Mouse (Mus musculus) heart, embryonic 12.5 days (tissue): Measurements from ENCODE around the gene Gm47791. TPM values are rescaled to one million over a fixed set of nuclear protein-coding genes. Genes with fewer than 3 reads are reported as not detected.

Experiments used
- ATAC-seq: fragments of 200-750 bp; cut with Nextera tagmentation; 2 replicates; pipeline ENCODE4 v1.8.0; 2017; ENCODE audit warnings: moderate TSS enrichment, moderate library complexity; ENCODE audit not compliant: insufficient number of reproducible peaks, low FRiP score
- H3K27ac ChIP-seq: fragments of 300-500 bp; sonication (generic); 2 replicates; pipeline ENCODE4 v1.5.1; 2016; ENCODE audit warnings: mild to moderate bottlenecking, moderate library complexity; ENCODE audit not compliant: poor library complexity, severe bottlenecking
- H3K27me3 ChIP-seq: fragments of 300-500 bp; sonication (generic); replicated peaks from 2 replicates; pipeline ENCODE4 v1.6.1; 2016; ENCODE audit warnings: mild to moderate bottlenecking, moderate library complexity
- H3K36me3 ChIP-seq: fragments of 300-500 bp; sonication (generic); 2 replicates; pipeline ENCODE4 v1.6.1; 2016; ENCODE audit warnings: mild to moderate bottlenecking, moderate library complexity
- H3K4me1 ChIP-seq: fragments of 300-500 bp; sonication (generic); replicated peaks from 2 replicates; pipeline ENCODE4 v1.6.1; 2016; ENCODE audit warnings: mild to moderate bottlenecking
- H3K4me2 ChIP-seq: fragments of 300-500 bp; sonication (generic); 2 replicates; pipeline ENCODE4 v1.6.1; 2016; ENCODE audit warnings: mild to moderate bottlenecking, moderate library complexity
- H3K4me3 ChIP-seq: fragments of 300-500 bp; sonication (generic); 2 replicates; pipeline ENCODE4 v1.5.1; 2016; ENCODE audit warnings: mild to moderate bottlenecking
- H3K9ac ChIP-seq: fragments of 300-500 bp; sonication (generic); 2 replicates; pipeline ENCODE4 v1.6.1; 2016; ENCODE audit warnings: mild to moderate bottlenecking, moderate library complexity
- H3K9me3 ChIP-seq: fragments of 300-500 bp; sonication (generic); replicated peaks from 2 replicates; pipeline ENCODE4 v1.6.1; 2016; ENCODE audit warnings: mild to moderate bottlenecking, moderate library complexity
- WGBS: fragments of 180-500 bp; shearing (Covaris S2); methylation state at CpG from one replicate; pipeline ENCODE4 v1.1.7; 2016; 5-methylcytosine and 5-hydroxymethylcytosine counted together
- polyA plus RNA-seq: library from polyadenylated mRNA; unstranded; fragments of >200 nt; fragmentation: Nextera tagmentation; extraction: Ambion mirVana; gene quantifications from 2 replicates; pipeline ENCODE4 v1.2.1, GENCODE M21; 2016

Gene Gm47791
- polyA plus RNA-seq, 1 experiment from 2014 or later: not detected

DNA sequence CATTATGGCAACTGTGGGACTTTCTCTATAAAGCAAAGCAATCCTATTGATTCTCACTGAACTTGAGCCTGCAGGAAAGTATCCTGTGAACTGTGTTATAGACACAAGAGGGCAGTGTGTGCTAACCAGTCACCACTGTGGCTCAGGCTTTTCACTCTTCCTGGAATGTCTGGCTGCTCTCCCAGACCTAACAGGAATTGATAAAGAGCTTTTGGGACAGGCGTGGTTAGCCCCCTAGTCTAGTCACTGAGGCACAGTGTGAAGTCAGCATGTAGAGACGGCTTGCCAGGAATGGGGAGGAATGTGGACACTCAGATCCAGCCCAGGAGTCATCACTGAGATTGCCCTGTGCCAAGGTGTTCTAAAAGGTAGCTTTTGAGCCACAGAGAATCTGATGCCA is 16.4 kb upstream of the Gm47791 start:
- no peaks in the 10 kb centered on the region for H3K27me3 ChIP-seq

DNA sequence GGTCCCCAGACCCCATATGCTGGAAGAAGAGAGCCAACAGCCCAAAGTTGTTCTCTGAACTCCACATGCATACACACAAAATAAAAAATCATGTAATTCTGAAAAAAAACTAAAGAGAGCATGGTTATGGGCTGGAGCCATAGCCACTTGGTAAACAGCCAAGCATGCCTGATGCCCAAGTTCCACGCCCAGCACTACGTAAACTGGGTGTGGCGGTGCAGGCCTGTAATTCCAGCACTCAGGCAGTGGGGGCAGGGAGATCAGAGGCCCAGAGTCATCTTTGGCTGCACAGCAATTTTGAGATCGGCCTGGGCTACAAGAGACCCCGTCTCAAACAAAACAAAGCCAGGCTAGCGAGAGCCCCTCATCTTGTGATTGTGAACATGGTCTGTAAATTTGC is 14.5 kb upstream of the Gm47791 start:
- peaks cover 9% of the 10 kb centered on the region; the same call in 1 of the 2 replicates for H3K4me1 ChIP-seq
- no peak for ATAC-seq
- WGBS: 68% methylated on average over 6 of the region's 6 CpGs
- no peaks in the 10 kb centered on the region for H3K36me3 ChIP-seq
- H3K27ac ChIP-seq: no peak overlapping the region
- no peak overlapping the region for H3K4me2 ChIP-seq
- no peaks in the 10 kb centered on the region for H3K9me3 ChIP-seq
- H3K9ac ChIP-seq: no peak overlapping the region
- H3K4me3 ChIP-seq: no peak overlapping the region
- no peaks in the 10 kb centered on the region for H3K27me3 ChIP-seq

More for the DNA sequence above, 16.4 kb upstream of the Gm47791 start:
- no peak overlapping the region for H3K27ac ChIP-seq
- ATAC-seq: peak; percentile 79
- no peak overlapping the region for H3K9ac ChIP-seq
- H3K4me3 ChIP-seq: no peak overlapping the region
- H3K9me3 ChIP-seq: no peaks in the 10 kb centered on the region
- H3K4me1 ChIP-seq: peaks cover 9% of the 10 kb centered on the region; the same call in 1 of the 2 replicates
- WGBS: 0% methylated on average over 2 of the region's 2 CpGs
- H3K4me2 ChIP-seq: no peak overlapping the region
- H3K36me3 ChIP-seq: no peaks in the 10 kb centered on the region

DNA sequence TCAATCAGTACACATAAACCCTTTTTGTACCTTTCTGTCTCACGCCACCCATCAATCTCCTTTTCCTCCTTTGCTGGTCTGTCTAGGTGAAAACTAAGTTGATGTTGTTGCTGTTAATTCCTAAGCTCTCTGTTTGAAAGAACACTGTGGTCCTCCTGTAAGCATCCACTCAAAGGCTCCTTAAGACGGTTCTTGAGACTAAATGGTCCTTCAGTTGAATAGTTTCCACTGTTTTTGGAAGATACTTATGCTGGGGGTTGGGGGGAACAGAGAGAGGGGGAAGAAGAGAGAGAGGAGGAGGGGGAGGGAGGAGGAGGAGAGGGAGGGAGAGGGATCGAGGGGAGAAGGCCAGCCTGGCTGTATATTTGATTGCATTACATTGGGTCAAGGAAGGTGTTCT is 12.5 kb upstream of the Gm47791 start:
- peaks cover 9% of the 10 kb centered on the region; the same call in 1 of the 2 replicates for H3K4me1 ChIP-seq
- H3K9ac ChIP-seq: no peak overlapping the region
- H3K4me2 ChIP-seq: no peak overlapping the region
- H3K9me3 ChIP-seq: no peaks in the 10 kb centered on the region
- ATAC-seq: no peak
- 68% methylated on average over 3 of the region's 3 CpGs for WGBS
- H3K4me3 ChIP-seq: no peak overlapping the region
- H3K36me3 ChIP-seq: no peaks in the 10 kb centered on the region
- H3K27me3 ChIP-seq: no peaks in the 10 kb centered on the region
- H3K27ac ChIP-seq: no peak overlapping the region

DNA sequence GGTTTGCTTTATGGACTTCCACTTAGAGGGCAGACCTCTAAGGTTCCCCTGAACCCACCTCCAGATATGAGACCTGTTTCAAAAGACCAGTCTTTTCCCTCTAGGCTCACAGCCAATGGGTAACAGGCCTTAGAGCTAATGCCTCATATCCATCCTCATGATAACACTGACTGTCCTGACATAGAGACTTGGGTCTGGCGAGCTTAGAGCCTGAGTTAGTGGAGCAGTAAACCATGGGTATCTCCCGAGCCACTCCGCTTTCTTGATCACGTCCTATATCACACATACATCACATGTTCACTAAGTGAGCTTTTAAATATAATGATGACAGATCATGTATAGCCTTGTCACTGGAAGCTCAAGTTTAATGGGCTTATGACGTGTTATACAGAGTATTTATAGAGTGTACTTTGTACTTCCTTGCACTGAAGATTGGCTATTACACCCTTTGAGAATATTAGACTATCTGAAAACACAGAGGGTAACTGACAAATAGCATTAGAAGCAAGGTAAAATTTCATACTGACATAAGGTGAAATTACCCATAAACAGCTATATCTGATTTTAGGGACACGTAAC is 8.4 kb upstream of the Gm47791 start:
- no peak overlapping the region for H3K27ac ChIP-seq
- H3K4me3 ChIP-seq: no peak overlapping the region
- WGBS: 79% methylated on average over 6 of the region's 6 CpGs
- ATAC-seq: no peak
- H3K4me2 ChIP-seq: no peak overlapping the region
- H3K27me3 ChIP-seq: no peaks in the 10 kb centered on the region
- no peaks in the 10 kb centered on the region for H3K4me1 ChIP-seq
- no peak overlapping the region for H3K9ac ChIP-seq
- H3K36me3 ChIP-seq: no peaks in the 10 kb centered on the region
- H3K9me3 ChIP-seq: no peaks in the 10 kb centered on the region

DNA sequence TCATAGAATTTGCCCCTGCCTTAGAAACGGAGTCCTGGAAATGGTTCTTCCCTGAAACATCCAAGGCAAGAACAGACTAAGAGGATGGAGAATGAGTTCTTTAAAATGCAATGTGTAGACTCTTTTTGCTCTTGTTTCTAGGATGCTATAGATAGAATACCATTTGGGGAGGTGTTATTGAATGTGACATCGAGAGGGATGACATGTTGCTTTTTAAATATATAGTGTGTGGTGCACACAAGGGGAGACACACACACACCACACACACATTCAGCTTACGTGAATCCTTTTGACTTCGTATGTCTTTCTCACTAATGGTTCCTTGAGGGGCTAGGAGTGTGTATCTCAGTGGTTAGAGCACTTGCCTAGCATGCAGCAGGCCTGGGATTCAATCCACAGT is 4.2 kb upstream of the Gm47791 start:
- Histone ChIP-seq H3K36me3 (no peaks in the 10 kb centered on the region), H3K27me3 (no peaks in the 10 kb centered on the region), H3K4me1 (no peaks in the 10 kb centered on the region; the same call in 1 of the 2 replicates), H3K4me2 (no peak overlapping the region), H3K9ac (no peak overlapping the region), H3K9me3 (no peaks in the 10 kb centered on the region), H3K4me3 (no peak overlapping the region), H3K27ac (no peak overlapping the region)
- ATAC-seq: no peak
- 87% methylated on average over 4 of the region's 4 CpGs for WGBS

DNA sequence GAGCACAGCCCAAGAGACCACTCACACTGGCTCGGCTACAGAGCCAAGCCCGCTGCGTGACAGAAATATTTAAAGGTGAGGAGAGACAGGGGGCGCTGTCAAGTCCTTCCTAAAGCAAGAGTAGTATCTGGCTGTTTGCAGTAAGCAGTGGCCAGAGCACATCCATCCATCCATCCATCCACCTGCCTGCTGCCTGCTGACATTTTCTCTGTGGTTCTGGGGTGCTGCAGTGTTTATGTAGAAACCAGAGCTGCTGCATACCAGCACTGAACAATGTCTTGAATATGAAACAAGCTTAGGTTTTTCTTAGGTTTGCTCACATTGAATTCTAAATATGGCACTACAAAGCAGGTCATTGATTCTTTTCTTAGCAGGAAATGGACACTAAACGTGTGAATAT is 2.2 kb upstream of the Gm47791 start:
- Histone ChIP-seq H3K4me2 (no peak overlapping the region), H3K4me3 (no peak overlapping the region), H3K9ac (no peak overlapping the region), H3K27ac (no peak overlapping the region), H3K9me3 (no peaks in the 10 kb centered on the region), H3K27me3 (no peaks in the 10 kb centered on the region), H3K36me3 (no peaks in the 10 kb centered on the region), H3K4me1 (no peaks in the 10 kb centered on the region; the same call in 1 of the 2 replicates)
- WGBS: 62% methylated on average over 5 of the region's 5 CpGs
- ATAC-seq: no peak

DNA sequence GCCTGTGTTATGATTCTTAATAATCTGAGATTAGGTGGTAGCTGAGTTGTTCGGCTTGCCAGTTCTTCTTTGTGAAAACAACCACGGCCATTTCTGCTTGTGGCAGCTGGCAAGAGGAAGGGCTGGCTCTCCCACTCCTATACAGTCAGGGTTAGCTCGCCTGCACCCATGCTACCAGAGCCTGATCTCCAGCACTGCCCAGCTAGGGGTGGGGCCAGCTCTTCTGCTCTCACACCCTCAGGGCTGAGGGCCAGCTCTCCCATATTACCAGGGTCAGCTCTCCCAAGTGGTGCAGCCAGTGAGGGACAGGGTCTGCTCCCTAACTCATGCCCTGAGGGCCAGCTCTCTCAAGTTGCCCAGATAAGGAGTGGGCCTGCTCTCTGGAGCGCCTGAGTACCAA is 1.4 kb upstream of the Gm47791 start:
- WGBS: 73% methylated on average over 4 of the region's 4 CpGs
- ATAC-seq: no peak
- Histone ChIP-seq H3K9ac (no peak overlapping the region), H3K4me2 (no peak overlapping the region), H3K36me3 (no peaks in the 10 kb centered on the region), H3K27ac (no peak overlapping the region), H3K4me3 (no peak overlapping the region), H3K27me3 (no peaks in the 10 kb centered on the region), H3K9me3 (no peaks in the 10 kb centered on the region), H3K4me1 (no peaks in the 10 kb centered on the region; the same call in 1 of the 2 replicates)

DNA sequence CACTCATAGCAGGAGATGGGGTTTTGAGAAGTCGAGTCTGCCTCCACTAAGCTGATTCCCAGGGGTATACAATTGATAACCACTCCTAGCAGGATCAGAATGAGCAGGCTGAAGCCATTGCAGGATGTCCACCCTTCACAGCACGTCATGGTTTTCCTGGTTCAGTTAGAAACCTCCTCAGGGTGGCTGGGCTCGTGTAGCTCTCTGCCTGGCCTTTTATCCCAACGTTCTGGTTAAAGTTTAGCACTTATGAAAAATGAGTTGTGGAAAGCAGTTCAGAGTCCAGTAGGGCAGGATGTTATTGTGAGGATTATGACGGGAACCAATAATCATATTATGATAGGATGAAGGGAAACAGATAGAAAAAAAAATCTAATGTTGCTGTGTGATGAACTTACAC is 2.8 kb downstream of the Gm47791 start, which contains the start of gene Tm4sf20:
Gene Tm4sf20 (minus strand): TSS at position 193 of the 400 bp plus-strand sequence.
- no peak within 1 kb of the TSS for H3K4me3 ChIP-seq
- peaks cover 5% of the 10 kb centered on the region for H3K4me1 ChIP-seq
- no peak within 1 kb of the TSS for H3K9ac ChIP-seq
- ATAC-seq: no peak
- H3K27ac ChIP-seq: no peak within 1 kb of the TSS
- no peak within 1 kb of the TSS for H3K4me2 ChIP-seq
- H3K27me3 ChIP-seq: no peaks in the 10 kb centered on the region
- no peaks in the 10 kb centered on the region; the same call in 1 of the 2 replicates for H3K36me3 ChIP-seq
- whole genome bisulfite sequencing: 61% methylated on average over 5 of the region's 5 CpGs
- no peaks in the 10 kb centered on the region for H3K9me3 ChIP-seq

DNA sequence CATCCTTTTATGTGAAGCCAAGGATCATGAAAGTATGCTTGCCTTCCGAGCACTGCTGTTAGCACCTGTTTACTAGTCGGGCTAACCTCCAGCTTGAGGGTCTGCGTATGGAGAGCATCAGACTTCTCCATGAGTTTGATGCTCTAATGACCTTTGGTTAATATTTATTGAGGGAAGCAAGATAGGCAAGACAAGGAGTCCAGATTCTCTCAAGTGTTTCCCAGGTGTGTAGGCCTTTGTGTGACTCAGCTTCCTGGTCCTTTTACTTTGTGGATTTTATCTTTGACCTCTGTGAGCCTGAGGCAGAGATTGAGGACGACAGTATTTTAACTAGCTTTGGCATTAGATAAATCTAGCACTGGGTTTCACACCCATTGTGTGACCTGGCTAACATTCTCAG is 4.4 kb downstream of the Gm47791 start:
- Histone ChIP-seq H3K9ac (no peak overlapping the region), H3K4me2 (no peak overlapping the region), H3K4me1 (peaks cover 5% of the 10 kb centered on the region), H3K36me3 (peaks cover 15% of the 10 kb centered on the region), H3K27ac (no peak overlapping the region), H3K4me3 (no peak overlapping the region), H3K9me3 (0 out of 2 replicates have a peak, but pooled peaks cover 6% of the 10 kb centered on the region), H3K27me3 (no peaks in the 10 kb centered on the region)
- no peak for ATAC-seq
- WGBS: 50% methylated on average over 4 of the region's 4 CpGs

DNA sequence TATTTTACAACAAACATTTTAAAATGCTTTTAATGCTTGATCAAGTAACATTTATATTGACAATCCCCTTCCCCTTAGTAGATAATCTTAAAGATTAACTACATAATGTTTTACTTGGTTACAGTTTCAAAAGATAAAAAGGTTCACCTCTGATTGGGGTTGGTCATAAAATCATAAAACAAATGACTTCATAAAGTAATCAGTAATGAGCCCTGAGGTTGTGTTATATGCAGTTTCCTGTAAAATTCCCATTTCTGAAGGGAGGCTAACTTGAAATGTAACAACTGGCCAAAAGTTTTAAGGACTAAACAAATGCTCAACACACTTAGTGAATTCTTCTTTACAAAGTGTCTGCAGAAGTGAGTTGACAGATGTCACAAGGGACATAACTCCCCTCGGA is 4.8 kb downstream of the Gm47791 start:
- Histone ChIP-seq H3K27me3 (no peaks in the 10 kb centered on the region), H3K36me3 (peaks cover 17% of the 10 kb centered on the region), H3K9ac (no peak overlapping the region), H3K4me1 (peaks cover 5% of the 10 kb centered on the region), H3K9me3 (0 out of 2 replicates have a peak, but pooled peaks cover 6% of the 10 kb centered on the region), H3K27ac (no peak overlapping the region), H3K4me3 (no peak overlapping the region), H3K4me2 (no peak overlapping the region)
- WGBS: 32% methylated on average over 1 of the region's 1 CpGs
- no peak for ATAC-seq

DNA sequence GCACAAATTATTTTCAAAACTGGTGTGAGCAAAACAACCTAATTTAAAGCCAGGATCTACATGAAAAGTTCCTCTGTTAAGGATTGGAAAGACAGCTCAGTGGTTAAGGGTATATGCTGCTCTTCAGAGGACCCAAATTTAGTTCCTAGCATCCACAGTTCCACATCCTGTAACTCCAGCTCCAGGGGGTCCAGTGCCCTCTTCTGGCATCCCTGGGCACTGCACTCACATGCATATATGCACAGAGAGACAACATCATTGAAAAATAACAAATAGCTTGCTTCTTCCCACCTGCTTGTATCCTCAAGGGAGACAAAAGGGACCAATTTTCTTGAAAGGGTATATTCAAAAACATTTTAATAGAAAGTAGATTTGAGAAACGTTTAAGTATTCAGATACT is 8.8 kb downstream of the Gm47791 start:
- no peak for ATAC-seq

More for the DNA sequence above, 8.8 kb downstream of the Gm47791 start:
- WGBS: 86% methylated on average over 1 of the region's 1 CpGs
- Histone ChIP-seq H3K4me1 (peaks cover 5% of the 10 kb centered on the region), H3K9ac (no peak overlapping the region), H3K27ac (no peak overlapping the region), H3K9me3 (0 out of 2 replicates have a peak, but pooled peaks cover 6% of the 10 kb centered on the region), H3K4me3 (no peak overlapping the region), H3K36me3 (peaks cover 30% of the 10 kb centered on the region), H3K4me2 (no peak overlapping the region), H3K27me3 (no peaks in the 10 kb centered on the region)
